Mouse (Mus musculus) limb, embryonic 13.5 days (tissue): ENCODE measurements around the gene Necab3. TPM values are rescaled to one million over a fixed set of nuclear protein-coding genes. Genes with fewer than 3 reads are reported as not detected.

Experiments used
- ATAC-seq: fragments of 200-750 bp; cut with Nextera tagmentation; 2 replicates; pipeline ENCODE4 v1.8.0; 2017; ENCODE audit warnings: low read depth, moderate number of reproducible peaks, moderate TSS enrichment; ENCODE audit not compliant: low FRiP score
- H3K27ac ChIP-seq: fragments of 300-500 bp; sonication (generic); 2 replicates; pipeline ENCODE4 v1.5.1; 2015; ENCODE audit warnings: inconsistent platforms, mild to moderate bottlenecking, moderate library complexity
- H3K27me3 ChIP-seq: fragments of 300-500 bp; sonication (generic); 2 replicates; pipeline ENCODE4 v1.6.1; 2015; ENCODE audit warnings: mild to moderate bottlenecking, inconsistent platforms
- H3K36me3 ChIP-seq: fragments of 300-500 bp; sonication (generic); 2 replicates; pipeline ENCODE4 v1.6.1; 2015; ENCODE audit warnings: inconsistent platforms, mild to moderate bottlenecking, moderate library complexity
- H3K4me1 ChIP-seq: fragments of 300-500 bp; sonication (generic); 2 replicates; pipeline ENCODE4 v1.6.1; 2015; ENCODE audit warnings: inconsistent platforms
- H3K4me2 ChIP-seq: fragments of 300-500 bp; sonication (generic); replicated peaks from 2 replicates; pipeline ENCODE4 v1.6.1; 2015; ENCODE audit warnings: inconsistent platforms, mild to moderate bottlenecking, moderate library complexity
- H3K4me3 ChIP-seq: fragments of 300-500 bp; sonication (generic); 2 replicates; pipeline ENCODE4 v1.5.1; 2015; ENCODE audit warnings: moderate library complexity, mild to moderate bottlenecking, inconsistent platforms
- H3K9ac ChIP-seq: fragments of 300-500 bp; sonication (generic); 2 replicates; pipeline ENCODE4 v1.6.1; 2015; ENCODE audit warnings: mild to moderate bottlenecking, inconsistent platforms
- H3K9me3 ChIP-seq: fragments of 300-500 bp; sonication (generic); 2 replicates; pipeline ENCODE4 v1.6.1; 2016; ENCODE audit warnings: inconsistent platforms
- WGBS: fragments of 180-500 bp; shearing (Covaris S2); methylation state at CpG from one replicate; pipeline ENCODE4 v1.1.7; 2015; 5-methylcytosine and 5-hydroxymethylcytosine counted together
- polyA plus RNA-seq: library from polyadenylated mRNA; unstranded; fragments of >200 nt; fragmentation: Nextera tagmentation; extraction: Ambion mirVana; gene quantifications from 2 replicates; pipeline ENCODE4 v1.2.1, GENCODE M21; 2015

The Necab3 gene
- polyA plus RNA-seq, 1 experiment from 2014 or later: 3.9 TPM

- H3K27me3 ChIP-seq: peaks cover 39% of the 10 kb centered on the region
- peak overlapping the region; percentile 55 for H3K4me2 ChIP-seq
- peak overlapping the region; percentile 36 for H3K9ac ChIP-seq
- no peak overlapping the region for H3K27ac ChIP-seq
- H3K36me3 ChIP-seq: no peaks in the 10 kb centered on the region
- H3K4me3 ChIP-seq: peak overlapping the region; percentile 19
- no peaks in the 10 kb centered on the region for H3K9me3 ChIP-seq
- peak; percentile 5; the same call in 1 of the 2 replicates for ATAC-seq
- H3K4me1 ChIP-seq: peaks cover 27% of the 10 kb centered on the region
- WGBS: 28% methylated on average over 21 of the region's 21 CpGs
These were observed 6.8 kb downstream of the Necab3 start for GRCm38 (mm10) chr2:154551927-154552326.

DNA sequence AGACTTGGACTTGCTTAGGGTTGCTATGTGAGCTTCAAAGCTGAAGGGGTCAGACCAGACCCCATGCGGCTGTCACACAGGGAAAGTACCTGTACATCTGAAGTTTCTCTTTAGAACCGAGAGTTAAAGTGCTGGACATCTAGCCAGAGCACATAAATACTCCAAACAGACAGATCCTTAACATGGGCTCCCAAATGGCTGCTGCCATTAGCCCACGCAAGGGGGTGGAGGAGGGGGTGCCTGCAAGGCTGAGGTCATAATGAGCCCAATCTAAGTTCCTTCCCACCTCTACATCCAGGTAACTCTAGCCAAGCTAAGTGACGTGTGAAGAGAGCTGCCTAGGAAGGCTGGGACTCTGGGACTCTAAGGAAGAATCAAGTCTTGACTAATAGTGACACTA is 7.2 kb downstream of the Necab3 start, which contains the start of gene Actl10:
TSS of gene Actl10 (plus strand) at position 301 of the 400 bp plus-strand sequence.
- Histone ChIP-seq H3K27me3 (peaks cover 39% of the 10 kb centered on the region), H3K4me3 (peak within 1 kb of the TSS; percentile 19)
- WGBS: 69% methylated on average over 4 of the region's 4 CpGs

DNA sequence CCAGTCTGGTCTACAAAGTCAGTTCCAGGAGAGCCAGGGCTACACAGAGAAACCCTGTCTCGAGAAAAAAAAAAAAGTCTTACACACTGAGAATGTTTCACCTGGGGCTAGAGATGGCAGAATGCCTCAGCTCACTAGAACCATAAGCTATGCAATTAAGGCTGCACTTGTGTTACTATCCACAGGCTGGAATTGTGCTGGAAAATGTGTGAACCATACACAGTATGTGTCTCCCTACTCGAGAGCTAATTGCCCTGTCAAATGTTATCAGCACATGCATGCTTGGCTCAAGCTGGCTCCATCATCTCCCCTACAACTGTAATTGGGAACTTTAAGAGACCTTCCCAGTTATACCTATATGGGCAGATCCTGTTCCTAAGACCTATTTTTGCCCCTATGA is 7.8 kb downstream of the Necab3 start:
- no peak for ATAC-seq
- WGBS: 80% methylated on average over 2 of the region's 2 CpGs
- peaks cover 39% of the 10 kb centered on the region for H3K27me3 ChIP-seq

More for the DNA sequence above, 7.2 kb downstream of the Necab3 start, which contains the start of gene Actl10:
- no peak for ATAC-seq
- Histone ChIP-seq H3K27ac (no peak within 1 kb of the TSS), H3K9me3 (no peaks in the 10 kb centered on the region), H3K4me1 (peaks cover 26% of the 10 kb centered on the region), H3K36me3 (no peaks in the 10 kb centered on the region), H3K9ac (peak within 1 kb of the TSS; percentile 36), H3K4me2 (peak within 1 kb of the TSS; percentile 55)

DNA sequence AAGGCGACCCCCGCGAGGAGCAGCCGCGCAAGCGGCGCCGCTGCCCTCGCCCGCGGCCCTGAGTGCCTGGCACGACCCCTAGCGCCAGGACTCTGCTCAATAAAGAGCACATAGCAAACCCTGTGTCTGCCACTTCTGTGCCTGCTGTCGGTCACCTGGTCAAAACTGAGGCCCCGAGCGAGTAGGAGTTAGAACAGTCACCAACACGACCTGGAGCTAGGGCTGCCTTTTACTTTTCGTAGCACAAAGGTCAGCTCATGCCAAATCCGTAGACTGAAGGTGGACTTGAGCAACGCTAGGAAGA is 8.9 kb downstream of the Necab3 start:
- no peak for ATAC-seq
- 17% methylated on average over 19 of the region's 20 CpGs for WGBS
- Histone ChIP-seq H3K4me3 (peak overlapping the region; percentile 50), H3K4me1 (peaks cover 26% of the 10 kb centered on the region), H3K27ac (no peak overlapping the region), H3K4me2 (peak overlapping the region; percentile 90), H3K9me3 (no peaks in the 10 kb centered on the region), H3K9ac (no peak overlapping the region), H3K27me3 (peaks cover 39% of the 10 kb centered on the region), H3K36me3 (no peaks in the 10 kb centered on the region)

More for the DNA sequence above, 7.8 kb downstream of the Necab3 start:
- Histone ChIP-seq H3K9ac (no peak overlapping the region), H3K4me1 (peaks cover 26% of the 10 kb centered on the region), H3K4me2 (no peak overlapping the region), H3K9me3 (no peaks in the 10 kb centered on the region), H3K36me3 (no peaks in the 10 kb centered on the region), H3K4me3 (no peak overlapping the region), H3K27ac (no peak overlapping the region)

- peak; percentile 74 for ATAC-seq
- H3K36me3 ChIP-seq: no peaks in the 10 kb centered on the region
- WGBS: 3% methylated on average over 42 of the region's 48 CpGs
- peak overlapping the region; percentile 90 for H3K4me2 ChIP-seq
- peaks cover 26% of the 10 kb centered on the region for H3K4me1 ChIP-seq
- H3K27me3 ChIP-seq: peaks cover 39% of the 10 kb centered on the region
- H3K9me3 ChIP-seq: no peaks in the 10 kb centered on the region
- peak overlapping the region; percentile 50 for H3K4me3 ChIP-seq
- H3K9ac ChIP-seq: peak overlapping the region; percentile 62
- H3K27ac ChIP-seq: no peak overlapping the region
These were observed 9.4 kb downstream of the Necab3 start for GRCm38 (mm10) chr2:154549127-154549885.

DNA sequence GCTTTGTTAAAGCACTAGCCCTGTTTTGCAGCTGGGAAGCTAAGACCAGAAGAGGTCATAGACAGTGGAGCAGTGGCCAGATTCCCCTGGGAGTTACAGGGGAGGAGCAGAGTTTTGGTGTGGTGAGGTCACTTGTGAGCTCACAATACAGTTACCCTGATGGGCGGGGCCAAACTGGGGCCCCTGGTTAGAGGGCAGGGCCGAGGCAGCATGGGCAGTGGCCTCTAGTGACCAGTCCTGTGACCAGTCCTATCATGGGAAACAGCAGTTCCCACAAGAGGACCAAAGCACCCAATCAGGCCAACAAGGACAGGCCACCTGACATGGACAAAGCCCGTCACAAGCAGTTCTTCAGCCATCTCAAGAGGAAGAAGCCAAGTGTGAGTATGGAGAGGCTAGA is 10.0 kb downstream of the Necab3 start:
- Histone ChIP-seq H3K4me3 (no peak overlapping the region; the same call in 1 of the 2 replicates), H3K27ac (no peak overlapping the region), H3K9me3 (no peaks in the 10 kb centered on the region), H3K36me3 (no peaks in the 10 kb centered on the region), H3K4me1 (peaks cover 26% of the 10 kb centered on the region), H3K9ac (no peak overlapping the region), H3K27me3 (peaks cover 39% of the 10 kb centered on the region), H3K4me2 (peak overlapping the region; percentile 90; the same call in 1 of the 2 replicates)
- 58% methylated on average over 3 of the region's 3 CpGs for WGBS
- no peak for ATAC-seq

- H3K4me1 ChIP-seq: peaks cover 14% of the 10 kb centered on the region
- WGBS: 85% methylated on average over 10 of the region's 10 CpGs
These were observed 12.0 kb downstream of the Necab3 start, which contains the start of gene 1700003F12Rik for GRCm38 (mm10) chr2:154546711-154547110. 1700003F12Rik (plus strand) TSS chr2:154547085.

GRCm38 (mm10) chr2:154543567-154544347 is 14.9 kb downstream of the Necab3 start:
- Histone ChIP-seq H3K27me3 (peaks cover 2% of the 10 kb centered on the region; the same call in 1 of the 2 replicates), H3K4me1 (no peaks in the 10 kb centered on the region), H3K27ac (no peak overlapping the region), H3K4me2 (no peak overlapping the region), H3K4me3 (no peak overlapping the region), H3K36me3 (peaks cover 13% of the 10 kb centered on the region), H3K9me3 (no peaks in the 10 kb centered on the region), H3K9ac (no peak overlapping the region)
- ATAC-seq: no peak
- 88% methylated on average over 9 of the region's 9 CpGs for WGBS

More at GRCm38 (mm10) chr2:154546711-154547110, 12.0 kb downstream of the Necab3 start, which contains the start of gene 1700003F12Rik:
- no peak for ATAC-seq
- Histone ChIP-seq H3K4me2 (no peak within 1 kb of the TSS), H3K9ac (no peak within 1 kb of the TSS), H3K4me3 (no peak within 1 kb of the TSS), H3K27me3 (peaks cover 27% of the 10 kb centered on the region), H3K27ac (no peak within 1 kb of the TSS), H3K36me3 (peaks cover 3% of the 10 kb centered on the region; the same call in 1 of the 2 replicates), H3K9me3 (no peaks in the 10 kb centered on the region)

DNA sequence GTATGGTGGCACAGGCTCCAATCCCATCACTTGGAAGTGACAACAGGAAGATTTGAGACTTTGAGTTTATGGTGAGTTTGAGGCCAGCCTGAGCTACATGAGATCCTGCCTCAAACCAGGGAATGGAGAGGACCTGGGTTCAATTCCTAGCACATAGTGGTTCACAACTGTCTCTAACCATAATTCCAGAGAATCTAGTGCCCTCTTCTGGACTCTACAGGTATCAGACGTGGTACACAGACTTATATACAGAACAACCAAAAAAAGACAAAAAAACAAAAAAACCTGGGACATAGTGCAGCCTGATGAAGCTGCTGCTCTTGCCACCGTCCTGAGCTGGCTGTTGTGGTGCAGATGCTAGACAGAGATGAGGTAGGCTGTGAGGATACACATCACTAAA is 17.1 kb downstream of the Necab3 start:
- Histone ChIP-seq H3K27ac (no peak overlapping the region), H3K4me1 (no peaks in the 10 kb centered on the region), H3K27me3 (no peaks in the 10 kb centered on the region), H3K4me3 (no peak overlapping the region), H3K4me2 (no peak overlapping the region), H3K9me3 (no peaks in the 10 kb centered on the region), H3K9ac (no peak overlapping the region), H3K36me3 (peaks cover 26% of the 10 kb centered on the region)
- ATAC-seq: no peak
- WGBS: 83% methylated on average over 2 of the region's 2 CpGs

DNA sequence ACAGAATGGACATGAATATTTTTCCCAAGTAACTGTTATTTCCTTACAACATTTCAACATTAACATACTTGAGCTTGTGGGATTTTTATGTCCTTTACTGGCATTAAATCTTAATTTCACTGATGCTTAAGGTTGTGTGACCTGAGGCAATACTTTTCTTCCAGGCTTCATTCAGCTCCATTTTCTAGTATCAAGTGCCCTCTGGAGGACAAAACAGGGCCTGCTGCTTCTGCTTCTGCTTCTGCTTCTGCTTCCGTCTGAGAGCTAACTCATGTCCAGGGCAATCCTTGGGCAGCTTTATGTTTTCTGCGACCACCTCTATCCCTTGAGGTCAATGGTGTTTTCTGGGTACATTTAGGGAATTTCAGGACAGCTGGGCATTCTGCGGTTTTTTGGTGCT is 19.0 kb downstream of the Necab3 start:
- peaks cover 45% of the 10 kb centered on the region for H3K36me3 ChIP-seq
- H3K4me2 ChIP-seq: no peak overlapping the region
- no peaks in the 10 kb centered on the region for H3K4me1 ChIP-seq
- H3K9ac ChIP-seq: no peak overlapping the region
- no peak overlapping the region for H3K27ac ChIP-seq
- H3K9me3 ChIP-seq: no peaks in the 10 kb centered on the region
- no peak overlapping the region for H3K4me3 ChIP-seq
- ATAC-seq: no peak
- WGBS: 78% methylated on average over 3 of the region's 3 CpGs
- no peaks in the 10 kb centered on the region for H3K27me3 ChIP-seq

DNA sequence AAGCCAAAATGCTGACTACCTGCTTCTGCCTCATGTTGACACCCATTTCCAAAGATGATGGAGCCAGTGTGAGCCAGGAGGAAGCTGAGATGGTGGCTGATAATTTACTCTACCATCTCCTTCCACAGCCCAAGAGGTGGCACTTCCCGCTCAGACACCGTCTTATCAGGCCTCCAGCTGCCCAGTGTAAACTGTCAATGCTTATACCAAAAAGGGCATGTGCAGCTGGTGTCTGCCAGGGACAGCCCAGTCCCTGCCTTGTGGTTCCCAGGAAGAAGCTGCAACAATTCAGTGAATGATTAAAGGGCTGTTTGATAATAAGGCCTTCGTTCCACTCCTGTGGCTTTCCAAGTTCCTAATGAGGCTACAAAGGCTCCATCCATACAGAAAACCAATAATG is 20.0 kb downstream of the Necab3 start:
- Histone ChIP-seq H3K4me1 (no peaks in the 10 kb centered on the region), H3K9me3 (no peaks in the 10 kb centered on the region), H3K4me3 (no peak overlapping the region), H3K4me2 (no peak overlapping the region), H3K36me3 (peaks cover 55% of the 10 kb centered on the region), H3K27me3 (no peaks in the 10 kb centered on the region), H3K9ac (no peak overlapping the region), H3K27ac (no peak overlapping the region)
- no peak for ATAC-seq
- 72% methylated on average over 3 of the region's 3 CpGs for WGBS

GRCm38 (mm10) chr2:154538310-154538709 is 20.4 kb downstream of the Necab3 start:
- no peak overlapping the region for H3K9ac ChIP-seq
- 61% methylated on average over 2 of the region's 2 CpGs for WGBS
- ATAC-seq: no peak
- no peak overlapping the region for H3K4me2 ChIP-seq
- no peaks in the 10 kb centered on the region for H3K27me3 ChIP-seq
- no peaks in the 10 kb centered on the region for H3K4me1 ChIP-seq
- no peak overlapping the region for H3K27ac ChIP-seq
- no peaks in the 10 kb centered on the region for H3K9me3 ChIP-seq
- H3K36me3 ChIP-seq: peaks cover 58% of the 10 kb centered on the region
- H3K4me3 ChIP-seq: no peak overlapping the region
